Mouse (Mus musculus) kidney, adult 2 months (tissue): ENCODE data around the gene Tmem235. TPM values are rescaled to one million over a fixed set of nuclear protein-coding genes. Genes with fewer than 3 reads are reported as not detected.

Source experiments
- DNase-seq: peaks from one replicate; pipeline ENCODE4 v3.0.0; 2021
- H3K27ac ChIP-seq: fragments of 200-500 bp; 2 replicates; pipeline ENCODE4 v1.5.1; 2012; ENCODE audit warnings: low read depth, low read length, control low read depth, inconsistent platforms; ENCODE audit not compliant: insufficient read depth
- H3K27me3 ChIP-seq: fragments of 200-500 bp; replicated peaks from 2 replicates; pipeline ENCODE4 v1.6.1; 2012; ENCODE audit warnings: mild to moderate bottlenecking, moderate library complexity, low read length, inconsistent platforms; ENCODE audit not compliant: control insufficient read depth, insufficient read depth
- H3K36me3 ChIP-seq: fragments of 200-500 bp; 2 replicates; pipeline ENCODE4 v1.6.1; 2012; ENCODE audit warnings: mild to moderate bottlenecking, moderate library complexity, low read length, inconsistent platforms; ENCODE audit not compliant: control insufficient read depth, insufficient read depth
- H3K4me1 ChIP-seq: fragments of 200-500 bp; 2 replicates; pipeline ENCODE4 v1.6.1; 2011; ENCODE audit warnings: low read length; ENCODE audit not compliant: control insufficient read depth, insufficient read depth
- H3K4me3 ChIP-seq: fragments of 200-500 bp; 2 replicates; pipeline ENCODE4 v1.5.1; 2011; ENCODE audit warnings: mild to moderate bottlenecking, low read depth, low read length, control low read depth; ENCODE audit not compliant: insufficient read depth
- CTCF ChIP-seq: fragments of 200-500 bp; conservative IDR thresholded peaks from 2 replicates; pipeline ENCODE4 v1.5.1; 2011; ENCODE audit warnings: low read depth, mild to moderate bottlenecking, control low read depth, low read length, moderate library complexity, mixed read lengths; ENCODE audit not compliant: insufficient read depth, insufficient read length
- POLR2A ChIP-seq: fragments of 200-500 bp; IDR thresholded peaks from one replicate; pipeline ENCODE4 v1.6.1; 2011; ENCODE audit warnings: low read depth, low read length, control low read depth
- WGBS: fragments of 180-500 bp; shearing (Covaris S2); methylation state at CpG from one replicate; pipeline ENCODE4 v1.1.7; 2018; 5-methylcytosine and 5-hydroxymethylcytosine counted together
- polyA plus RNA-seq: library from polyadenylated mRNA; depleted of rRNA; stranded (reverse); fragments of >200 nt; gene quantifications from 2 replicates; pipeline ENCODE4 v1.2.3, GENCODE M21; 2012; rRNA removed

Tmem235 gene
- polyA plus RNA-seq, 1 experiment = 0.08 TPM

DNA sequence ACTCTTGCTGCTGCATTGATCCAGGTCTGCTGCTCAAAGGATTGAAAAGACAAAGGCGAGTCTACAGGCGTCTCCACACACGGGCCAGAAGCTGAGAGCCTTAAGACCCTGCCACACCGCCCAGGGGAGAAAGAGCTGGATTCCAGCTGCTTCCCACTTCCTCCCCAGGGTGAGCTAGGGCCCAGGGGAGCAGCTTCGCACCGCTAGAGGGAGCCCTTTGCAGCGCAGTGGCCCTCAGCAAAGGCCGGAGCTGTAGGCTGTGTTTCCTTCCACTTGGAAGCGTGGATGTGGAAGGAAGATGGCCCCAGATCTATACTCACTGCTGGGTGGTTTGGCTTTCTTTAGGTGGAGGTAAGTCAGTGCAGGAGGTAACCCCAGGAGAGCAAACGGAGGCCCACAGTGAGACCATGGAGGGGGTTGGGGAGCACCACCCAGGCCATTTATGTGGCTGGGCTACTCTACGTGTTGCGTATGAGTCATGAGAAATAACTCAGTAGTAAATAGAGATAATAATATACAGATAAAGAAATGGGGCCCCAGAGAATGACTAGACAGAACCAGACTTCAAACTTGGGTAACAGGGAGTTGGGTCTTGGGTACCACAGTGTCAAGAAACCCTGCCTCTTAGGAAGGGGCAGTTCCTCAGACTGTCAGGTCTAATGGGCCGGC is 52.3 kb downstream of the Tmem235 start:
- WGBS = 32% methylated on average over 13 of the region's 13 CpGs
- Histone ChIP-seq H3K4me1 (no peaks in the 10 kb centered on the region), H3K36me3 (no peaks in the 10 kb centered on the region), H3K4me3 (no peak overlapping the region), H3K27ac (no peak overlapping the region), H3K27me3 (no peaks in the 10 kb centered on the region)
- TF ChIP-seq POLR2A = no peak
- peak; percentile 96 for TF ChIP-seq CTCF
- peak; percentile 86 for DNase-seq

DNA sequence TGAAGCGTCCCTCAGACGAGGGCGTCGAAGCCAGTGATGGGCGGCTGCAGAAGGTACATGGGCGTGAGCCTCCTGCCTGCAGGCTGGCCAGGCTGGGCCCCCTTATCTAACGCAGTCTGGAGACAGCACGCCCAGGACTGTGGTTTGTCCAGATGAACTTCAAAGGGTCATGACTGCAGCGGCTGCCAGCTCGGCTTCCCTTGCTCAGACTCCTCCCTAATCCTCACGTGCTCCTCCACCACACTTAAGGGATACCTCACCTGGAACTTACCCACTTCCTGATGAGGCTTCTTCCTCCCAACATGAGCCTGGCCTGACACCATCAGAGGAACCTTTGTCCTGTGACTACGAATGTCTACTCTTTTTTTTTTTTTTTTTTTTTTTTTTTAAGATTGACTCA is 54.0 kb downstream of the Tmem235 start:
- 65% methylated on average over 12 of the region's 12 CpGs for WGBS
- Histone ChIP-seq H3K27me3 (no peaks in the 10 kb centered on the region), H3K27ac (no peak overlapping the region), H3K36me3 (no peaks in the 10 kb centered on the region), H3K4me1 (no peaks in the 10 kb centered on the region), H3K4me3 (no peak overlapping the region)
- no peak for DNase-seq
- TF ChIP-seq POLR2A (no peak), CTCF (no peak)

Other genes with a start within 250 kb of the Tmem235 start
- gene Tnrc6c, start 206.5 kb upstream of the Tmem235 start, polyA plus RNA-seq = 14.9 and 16.8 TPM in 2 replicates
- 3.3 and 5.3 TPM in 2 replicates for gene Tmc8, start 78.7 kb upstream of the Tmem235 start, polyA plus RNA-seq
- gene Tmc6, start 78.6 kb upstream of the Tmem235 start, polyA plus RNA-seq = 41.2 and 48.4 TPM in 2 replicates
- 0.09 TPM in 1 of 2 replicates, not detected in the other for gene 6030468B19Rik, start 63.1 kb upstream of the Tmem235 start, polyA plus RNA-seq
- gene Gm20708, start 51.1 kb upstream of the Tmem235 start, polyA plus RNA-seq = 0.18 and 0.22 TPM in 2 replicates
- 150 and 155 TPM in 2 replicates for gene Syngr2, start 51.1 kb upstream of the Tmem235 start, polyA plus RNA-seq
- 85.6 and 89.7 TPM in 2 replicates for gene Afmid, start 34.8 kb upstream of the Tmem235 start, polyA plus RNA-seq
- 15.5 and 15.8 TPM in 2 replicates for gene Tk1, start 34.7 kb upstream of the Tmem235 start, polyA plus RNA-seq
- gene Birc5, start 11.5 kb upstream of the Tmem235 start, polyA plus RNA-seq = 0.75 and 1.3 TPM in 2 replicates
- gene Tha1, start 12.7 kb downstream of the Tmem235 start, polyA plus RNA-seq = 14.9 and 20.1 TPM in 2 replicates
- gene Socs3, start 109.3 kb downstream of the Tmem235 start, polyA plus RNA-seq = 4.3 and 5.0 TPM in 2 replicates
- gene Pgs1, start 125.5 kb downstream of the Tmem235 start, polyA plus RNA-seq = 29.7 and 30.4 TPM in 2 replicates